Mouse (Mus musculus) spleen, adult 2 months (tissue): ENCODE measurements around the gene As3mt.

ENCODE experiments used
- CTCF ChIP-seq: fragments of 200-500 bp; IDR thresholded peaks from 2 replicates; pipeline ENCODE4 v1.5.1; 2011; ENCODE audit warnings: mild to moderate bottlenecking, inconsistent platforms; ENCODE audit not compliant: insufficient read depth, insufficient read length, insufficient replicate concordance; ENCODE audit errors: extremely low read depth
- POLR2A ChIP-seq: fragments of 200-500 bp; IDR thresholded peaks from 2 replicates; pipeline ENCODE4 v1.6.1; 2011; ENCODE audit warnings: low read depth, low read length, inconsistent platforms

DNA sequence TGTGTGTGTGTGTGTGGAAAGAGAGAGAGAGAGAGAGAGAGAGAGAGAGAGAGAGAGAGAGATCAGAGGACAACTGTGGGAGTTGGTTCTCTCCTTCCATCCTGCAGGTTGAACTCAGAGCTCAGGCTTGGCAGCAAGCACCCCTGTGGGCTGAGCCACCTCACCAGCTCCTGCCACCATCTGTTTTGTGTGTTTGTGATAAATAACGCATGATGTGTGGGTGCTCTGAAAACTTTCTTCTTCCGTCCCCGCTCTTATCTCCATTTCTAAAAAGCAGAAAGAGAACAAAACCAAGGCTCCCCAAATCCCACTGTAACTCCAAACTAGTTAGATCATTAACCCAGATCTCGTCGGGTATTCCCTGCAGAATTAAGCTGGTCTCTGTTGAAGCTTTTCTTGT, 58.9 kb downstream of the As3mt start:
- TF ChIP-seq CTCF = no peak
- TF ChIP-seq POLR2A = no peak
